Mouse (Mus musculus) CH12.LX (cell line): ENCODE measurements around the gene Spsb4. TPM values are rescaled to one million over a fixed set of nuclear protein-coding genes. Genes with fewer than 3 reads are reported as not detected.
"Not testable (repeated sequence)": the region's sequence is repeated elsewhere in the genome, so short reads cannot be mapped to it uniquely, and the experiment has no call there.

ENCODE experiments used
- DNase-seq: peaks from one replicate; pipeline ENCODE4 v3.0.0-alpha.2; 2013; ENCODE audit errors: extremely low read depth
- H3K27ac ChIP-seq: 2 replicates; pipeline ENCODE4 v1.5.1; 2012; ENCODE audit warnings: low read depth, mild to moderate bottlenecking, control low read depth, moderate library complexity; ENCODE audit not compliant: insufficient read depth
- H3K27me3 ChIP-seq: replicated peaks from 2 replicates; pipeline ENCODE3; 2012; ENCODE audit warnings: inconsistent platforms
- H3K36me3 ChIP-seq, 2 experiments: replicated peaks in 1 of 2; 2 replicates each; pipeline versions ENCODE3 to v1.6.1; 2012; ENCODE audit warnings: inconsistent platforms in 1 of 2, low read length in 1 of 2, mild to moderate bottlenecking in 1 of 2, mixed read lengths in 1 of 2, moderate library complexity in 1 of 2; ENCODE audit not compliant: control insufficient read depth in 1 of 2, insufficient read depth in 1 of 2
- H3K4me1 ChIP-seq, 2 experiments: 2 replicates each; pipeline ENCODE4 v1.6.1; 2012; ENCODE audit warnings: inconsistent platforms in 1 of 2, moderate library complexity in 1 of 2; ENCODE audit not compliant: insufficient read depth in 2 of 2, control insufficient read depth in 1 of 2
- H3K4me2 ChIP-seq: 2 replicates; pipeline ENCODE4 v1.6.1; 2012; ENCODE audit warnings: low read depth, mild to moderate bottlenecking, control low read depth; ENCODE audit not compliant: poor library complexity, insufficient read depth, severe bottlenecking
- H3K4me3 ChIP-seq, 3 experiments: fragments of 150-350 bp in 1 of 3; sonication (generic) in 1 of 3; replicated peaks in 1 of 3; 2 replicates each; pipeline versions ENCODE3 to v1.5.1; 2011 to 2012; ENCODE audit warnings: low read depth in 2 of 3, low read length in 2 of 3, mild to moderate bottlenecking in 2 of 3, moderate library complexity in 2 of 3, control low read depth in 1 of 3, improper control_type of control experiment in 1 of 3, inconsistent platforms in 1 of 3, mixed read lengths in 1 of 3; ENCODE audit not compliant: poor library complexity in 1 of 3
- H3K79me2 ChIP-seq: replicated peaks from 2 replicates; pipeline ENCODE4 v1.6.1; 2012; ENCODE audit warnings: mild to moderate bottlenecking, moderate library complexity; ENCODE audit not compliant: control insufficient read depth, poor library complexity, insufficient read depth, severe bottlenecking; ENCODE audit errors: extremely low read depth
- H3K9ac ChIP-seq: 2 replicates; pipeline ENCODE4 v1.6.1; 2012; ENCODE audit warnings: low read depth, mild to moderate bottlenecking, control low read depth, moderate library complexity; ENCODE audit not compliant: insufficient read depth
- H3K9me3 ChIP-seq: replicated peaks from 2 replicates; pipeline ENCODE3; 2012; ENCODE audit warnings: low read length, inconsistent platforms, mixed read lengths
- CTCF ChIP-seq, 2 experiments: IDR thresholded peaks in 1 of 2; conservative IDR thresholded peaks in 1 of 2; 2 replicates each; pipeline ENCODE4 v1.5.1; 2011 to 2012; ENCODE audit warnings: low read depth in 2 of 2, low read length in 2 of 2, improper control_type of control experiment in 1 of 2, inconsistent platforms in 1 of 2, mild to moderate bottlenecking in 1 of 2, moderate library complexity in 1 of 2
- E2F4 ChIP-seq: IDR thresholded peaks from 2 replicates; pipeline ENCODE4 v1.6.1; 2011; ENCODE audit warnings: low read depth, low read length, improper control_type of control experiment; ENCODE audit not compliant: insufficient replicate concordance
- KAT2A ChIP-seq: IDR thresholded peaks from 2 replicates; pipeline ENCODE4 v1.6.1; 2012; ENCODE audit warnings: low read length, improper control_type of control experiment, inconsistent platforms; ENCODE audit not compliant: insufficient replicate concordance
- MAX ChIP-seq: IDR thresholded peaks from 2 replicates; pipeline ENCODE4 v1.6.1; 2011; ENCODE audit warnings: low read length, improper control_type of control experiment
- MYC ChIP-seq: IDR thresholded peaks from 2 replicates; pipeline ENCODE4 v1.6.1; 2011; ENCODE audit warnings: low read depth, mild to moderate bottlenecking, improper control_type of control experiment, low read length
- POLR2A ChIP-seq: IDR thresholded peaks from 2 replicates; pipeline ENCODE4 v1.6.1; 2011; ENCODE audit warnings: low read depth, mild to moderate bottlenecking, improper control_type of control experiment, low read length
- RAD21 ChIP-seq: IDR thresholded peaks from 2 replicates; pipeline ENCODE4 v1.6.1; 2011; ENCODE audit warnings: low read depth, mild to moderate bottlenecking, low read length, improper control_type of control experiment, moderate library complexity
- SMC3 ChIP-seq: IDR thresholded peaks from 2 replicates; pipeline ENCODE4 v1.6.1; 2011; ENCODE audit warnings: low read depth, low read length, improper control_type of control experiment
- TBP ChIP-seq: conservative IDR thresholded peaks from 2 replicates; pipeline ENCODE4 v1.6.1; 2011; ENCODE audit warnings: low read depth, low read length, improper control_type of control experiment
- UBTF ChIP-seq: IDR thresholded peaks from 2 replicates; pipeline ENCODE4 v1.6.1; 2012; ENCODE audit warnings: low read depth, mild to moderate bottlenecking, inconsistent platforms, low read length, improper control_type of control experiment, moderate library complexity
- USF2 ChIP-seq: conservative IDR thresholded peaks from 2 replicates; pipeline ENCODE4 v1.6.1; 2011; ENCODE audit warnings: low read depth, low read length, improper control_type of control experiment
- dilution Hi-C: fragments of 300-500 bp; cut with MboI; formaldehyde crosslinking; loops from 2 replicates; pipeline ENCODE4 v1.14.3; 2020; ENCODE audit warnings: low sequenced_read_pairs; ENCODE audit not compliant: extremely low pct_unique_long_range_greater_than_20kb, extremely low pct_ligation_motif_present
- in situ Hi-C: fragments of 300-500 bp; cut with MboI; formaldehyde crosslinking; loops from 3 replicates; pipeline ENCODE4 v1.14.3; 2019; ENCODE audit warnings: low sequenced_read_pairs, low pct_ligation_motif_present, low pct_unique_long_range_greater_than_20kb, mixed read lengths
- polyA plus RNA-seq: library from polyadenylated mRNA; unstranded; fragments of >175 nt; gene quantifications from 2 replicates; pipeline ENCODE4 v1.2.1, GENCODE M21; 2012; ENCODE audit warnings: low read depth; ENCODE audit not compliant: insufficient read length
- total RNA-seq, 2 experiments: library from RNA; depleted of rRNA; stranded (reverse); fragments of 300-350 nt in 1 of 2; fragments of >200 nt in 1 of 2; gene quantifications; 2 replicates each; pipeline ENCODE4 v1.2.3; 2012 to 2014

Gene Spsb4
- total and polyA plus RNA-seq, 3 experiments, result not detected

- Histone ChIP-seq H3K36me3 (no peaks in the 10 kb centered on the region), H3K4me2 (no peak overlapping the region), H3K9ac (no peak overlapping the region), H3K27ac (no peak overlapping the region), H3K9me3 (peaks cover 5% of the 10 kb centered on the region), H3K27me3 (peaks cover 26% of the 10 kb centered on the region), H3K4me3 (no peak overlapping the region), H3K4me1 (no peaks in the 10 kb centered on the region), H3K79me2 (no peaks in the 10 kb centered on the region)
- in situ Hi-C loops (no loop called here), dilution Hi-C loops (no loop called here)
- TF ChIP-seq RAD21 (peak; percentile 37), USF2 (no peak), SMC3 (peak; percentile 54), E2F4 (no peak), CTCF (conservative IDR thresholded peaks at IDR 0.05 in 1 of 2, IDR thresholded peaks at IDR 0.05 in 1 of 2; ENCODE audit: low read depth in 2 of 2, low read length in 2 of 2) (peak in 1 of 2 experiments; percentile 64; a peak in 2 of 4 replicates), UBTF (no peak)
- DNase-seq, result peak; percentile 5
Observed at GRCm38 (mm10) chr9:96942975-96943374, 75.7 kb downstream of the Spsb4 start.

GRCm38 (mm10) chr9:96938887-96939286, 79.8 kb downstream of the Spsb4 start:
- in situ Hi-C loops (no loop called here), dilution Hi-C loops (no loop called here)
- Histone ChIP-seq H3K27me3 (peaks cover 19% of the 10 kb centered on the region), H3K27ac (no peak overlapping the region), H3K36me3 (no peaks in the 10 kb centered on the region), H3K4me1 (no peaks in the 10 kb centered on the region), H3K4me3 (no peak overlapping the region), H3K9me3 (peaks cover 5% of the 10 kb centered on the region), H3K9ac (no peak overlapping the region), H3K79me2 (no peaks in the 10 kb centered on the region), H3K4me2 (no peak overlapping the region)
- DNase-seq, result no peak
- TF ChIP-seq POLR2A, result no peak
- TF ChIP-seq KAT2A, result no peak
- no peak for TF ChIP-seq SMC3
- no peak for TF ChIP-seq MAX
- no peak for TF ChIP-seq MYC
- no peak for TF ChIP-seq TBP

- H3K4me3 ChIP-seq, H3K9ac ChIP-seq, H3K27ac ChIP-seq, H3K27me3 ChIP-seq, DNase-seq, H3K4me2 ChIP-seq, in situ Hi-C loops, dilution Hi-C loops, H3K4me1 ChIP-seq, H3K36me3 ChIP-seq, H3K79me2 ChIP-seq, H3K9me3 ChIP-seq: not testable (repeated sequence)
Observed at GRCm38 (mm10) chr9:96936427-96936826, 82.2 kb downstream of the Spsb4 start.
